Mouse (Mus musculus) intestine, embryonic 15.5 days (tissue): Measurements from ENCODE around the gene Rab1a. TPM values are rescaled to one million over a fixed set of nuclear protein-coding genes. Genes with fewer than 3 reads are reported as not detected.
A peak's percentile ranks its signal among the peaks of the same experiment; 100 is the strongest.

ENCODE experiments used
- ATAC-seq: fragments of 200-750 bp; cut with Nextera tagmentation; 2 replicates; pipeline ENCODE4 v1.8.0; 2017; ENCODE audit warnings: moderate TSS enrichment, moderate library complexity
- H3K27ac ChIP-seq: fragments of 300-500 bp; sonication (generic); 2 replicates; pipeline ENCODE4 v1.5.1; 2015; ENCODE audit warnings: mild to moderate bottlenecking, inconsistent platforms
- H3K27me3 ChIP-seq: fragments of 300-500 bp; sonication (generic); replicated peaks from 2 replicates; pipeline ENCODE4 v1.6.1; 2015; ENCODE audit warnings: inconsistent platforms
- H3K36me3 ChIP-seq: fragments of 300-500 bp; sonication (generic); 2 replicates; pipeline ENCODE4 v1.6.1; 2015; ENCODE audit warnings: inconsistent platforms
- H3K4me1 ChIP-seq: fragments of 300-500 bp; sonication (generic); replicated peaks from 2 replicates; pipeline ENCODE4 v1.6.1; 2015; ENCODE audit warnings: inconsistent platforms
- H3K4me2 ChIP-seq: fragments of 300-500 bp; sonication (generic); replicated peaks from 2 replicates; pipeline ENCODE4 v1.6.1; 2015; ENCODE audit warnings: mild to moderate bottlenecking, inconsistent platforms
- H3K4me3 ChIP-seq: fragments of 300-500 bp; sonication (generic); replicated peaks from 2 replicates; pipeline ENCODE4 v1.5.1; 2015; ENCODE audit warnings: inconsistent platforms
- H3K9ac ChIP-seq: fragments of 300-500 bp; sonication (generic); 2 replicates; pipeline ENCODE4 v1.6.1; 2015; ENCODE audit warnings: inconsistent platforms
- H3K9me3 ChIP-seq: fragments of 300-500 bp; sonication (generic); 2 replicates; pipeline ENCODE4 v1.6.1; 2016; ENCODE audit warnings: inconsistent platforms
- WGBS: fragments of 180-500 bp; shearing (Covaris S2); methylation state at CpG from one replicate; pipeline ENCODE4 v1.1.7; 2015; 5-methylcytosine and 5-hydroxymethylcytosine counted together
- polyA plus RNA-seq: library from polyadenylated mRNA; unstranded; fragments of >200 nt; fragmentation: Nextera tagmentation; extraction: Ambion mirVana; gene quantifications from 2 replicates; pipeline ENCODE4 v1.2.1, GENCODE M21; 2015

The Rab1a gene
- polyA plus RNA-seq, 1 experiment from 2014 or later, result 363 TPM

DNA sequence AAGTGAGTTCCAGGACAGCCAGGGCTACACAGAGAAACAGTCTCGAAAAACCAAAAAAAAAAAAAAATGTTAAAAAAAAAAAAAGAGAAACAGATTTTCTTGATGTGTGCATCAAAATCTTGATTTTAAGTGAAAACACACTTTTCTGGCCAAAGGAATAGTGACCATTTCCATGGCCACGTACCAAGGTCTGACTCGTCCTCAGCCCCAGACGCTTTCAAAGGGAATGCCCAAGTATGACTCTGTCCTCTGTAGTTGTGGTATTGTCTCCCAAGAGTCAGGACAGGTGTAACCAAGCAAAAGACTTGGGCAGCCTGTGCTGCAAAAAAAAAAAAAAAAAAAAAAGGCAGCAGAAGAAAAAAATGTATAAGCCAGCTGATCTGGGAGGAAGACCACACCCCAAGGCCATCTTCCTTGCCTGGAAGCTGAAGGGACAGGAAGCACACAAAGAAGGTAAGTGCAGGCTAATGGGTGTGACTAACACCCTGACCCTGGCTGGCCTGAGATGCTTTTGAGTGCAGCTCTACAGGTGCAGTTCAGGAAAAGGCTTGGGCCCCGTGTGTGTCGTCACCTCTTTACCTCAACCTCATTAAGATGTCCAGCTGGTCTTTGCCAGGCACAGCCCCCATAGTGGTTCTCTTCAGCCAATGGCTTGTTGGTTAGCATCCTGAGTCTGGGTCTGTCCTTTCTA, 41.3 kb downstream of the Rab1a start:
- no peaks in the 10 kb centered on the region for H3K9me3 ChIP-seq
- no peak overlapping the region for H3K4me2 ChIP-seq
- no peak for ATAC-seq
- no peak overlapping the region for H3K4me3 ChIP-seq
- H3K27ac ChIP-seq, result no peak overlapping the region
- no peak overlapping the region for H3K9ac ChIP-seq
- peaks cover 20% of the 10 kb centered on the region for H3K36me3 ChIP-seq
- WGBS, result 85% methylated on average over 6 of the region's 6 CpGs
- H3K4me1 ChIP-seq, result peaks cover 11% of the 10 kb centered on the region
- H3K27me3 ChIP-seq, result no peaks in the 10 kb centered on the region

DNA sequence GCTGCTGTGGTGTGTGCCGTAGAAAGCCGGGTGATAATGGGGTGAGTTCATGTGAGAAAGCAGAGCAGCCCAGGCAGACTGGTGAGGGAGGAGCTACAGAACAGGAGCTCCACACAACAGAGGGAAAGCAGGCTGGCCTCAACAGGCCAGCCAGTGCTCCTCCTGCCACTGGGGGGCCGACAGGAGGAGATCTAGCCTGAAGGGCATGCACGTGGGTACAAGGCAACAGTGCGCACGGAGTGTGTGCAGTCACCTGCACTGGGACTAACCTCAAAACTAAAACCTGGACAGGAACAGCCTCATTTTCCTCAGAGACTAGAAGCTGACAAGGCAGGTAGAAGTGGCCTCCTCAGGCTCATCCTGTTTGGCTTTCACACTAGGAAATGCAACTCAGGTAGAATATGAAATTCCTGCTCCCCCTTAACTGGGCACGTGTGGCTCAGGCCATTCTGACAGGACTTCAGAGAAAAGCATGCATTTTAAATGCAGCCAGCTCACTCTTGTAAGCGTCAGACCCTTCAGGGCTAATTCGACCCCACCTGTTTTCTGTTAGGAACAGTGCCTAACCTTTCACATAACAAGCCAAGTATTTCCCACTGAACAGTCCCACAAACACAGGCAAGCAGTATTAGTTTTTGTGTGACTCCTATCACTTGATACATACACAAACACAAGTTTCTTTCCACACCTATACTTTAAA, 42.1 kb downstream of the Rab1a start:
- H3K9ac ChIP-seq, result peak overlapping the region; percentile 8; the same call in 1 of the 2 replicates
- peaks cover 19% of the 10 kb centered on the region for H3K36me3 ChIP-seq
- H3K4me2 ChIP-seq, result no peak overlapping the region
- peaks cover 19% of the 10 kb centered on the region for H3K4me1 ChIP-seq
- WGBS, result 48% methylated on average over 9 of the region's 9 CpGs
- H3K9me3 ChIP-seq, result no peaks in the 10 kb centered on the region
- no peak overlapping the region for H3K4me3 ChIP-seq
- H3K27me3 ChIP-seq, result no peaks in the 10 kb centered on the region
- peak; percentile 53; the same call in 1 of the 2 replicates for ATAC-seq
- H3K27ac ChIP-seq, result no peak overlapping the region

DNA sequence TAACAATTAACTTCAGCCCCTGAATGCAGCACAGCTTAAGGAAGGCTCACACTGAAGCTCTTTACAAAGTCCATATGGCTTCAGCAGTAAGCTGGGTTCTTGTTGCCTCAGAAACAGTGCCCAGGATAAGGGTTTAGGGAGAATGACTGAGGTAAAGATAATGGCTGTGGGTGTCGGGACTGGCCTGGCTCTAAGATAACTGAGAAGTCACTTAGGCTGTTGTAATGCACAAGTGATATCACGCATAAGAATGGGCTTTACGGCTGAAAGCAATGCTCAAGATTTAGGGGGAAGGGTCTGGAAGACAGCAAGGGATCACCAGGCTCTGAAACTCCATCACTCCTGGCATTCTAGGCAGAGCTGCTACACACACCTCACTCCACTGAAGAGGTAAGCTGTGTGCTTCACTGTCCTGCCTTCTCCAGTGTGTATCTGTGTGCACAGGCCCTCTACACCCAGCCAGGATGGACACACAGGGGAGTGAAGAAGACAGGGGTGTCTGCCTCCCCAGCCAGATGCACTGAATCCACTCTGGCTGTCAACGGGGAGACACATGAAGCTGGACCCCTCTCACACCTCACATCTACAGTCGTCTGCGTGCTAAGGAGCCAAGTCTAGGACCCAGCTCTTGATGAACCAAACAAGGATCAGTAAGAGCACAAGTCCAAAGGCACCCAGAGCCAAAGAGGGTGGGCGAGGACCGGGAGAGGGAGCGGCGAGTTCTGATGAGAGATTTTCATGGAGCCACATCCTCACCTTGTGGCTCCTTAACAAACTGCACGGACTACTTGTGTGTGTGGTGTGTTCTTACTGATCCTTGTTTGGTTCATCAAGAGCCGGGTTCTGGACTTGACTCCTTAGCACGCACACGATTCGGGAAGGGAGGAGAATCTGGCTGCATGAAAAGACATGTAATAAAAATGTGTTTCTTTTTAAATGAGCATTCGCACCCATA, 43.4 kb downstream of the Rab1a start:
- WGBS, result 85% methylated on average over 16 of the region's 16 CpGs
- no peak overlapping the region for H3K9ac ChIP-seq
- no peak overlapping the region for H3K27ac ChIP-seq
- H3K36me3 ChIP-seq, result peaks cover 13% of the 10 kb centered on the region
- peaks cover 19% of the 10 kb centered on the region for H3K4me1 ChIP-seq
- ATAC-seq, result no peak
- no peaks in the 10 kb centered on the region for H3K9me3 ChIP-seq
- no peaks in the 10 kb centered on the region for H3K27me3 ChIP-seq
- H3K4me3 ChIP-seq, result no peak overlapping the region
- H3K4me2 ChIP-seq, result no peak overlapping the region

DNA sequence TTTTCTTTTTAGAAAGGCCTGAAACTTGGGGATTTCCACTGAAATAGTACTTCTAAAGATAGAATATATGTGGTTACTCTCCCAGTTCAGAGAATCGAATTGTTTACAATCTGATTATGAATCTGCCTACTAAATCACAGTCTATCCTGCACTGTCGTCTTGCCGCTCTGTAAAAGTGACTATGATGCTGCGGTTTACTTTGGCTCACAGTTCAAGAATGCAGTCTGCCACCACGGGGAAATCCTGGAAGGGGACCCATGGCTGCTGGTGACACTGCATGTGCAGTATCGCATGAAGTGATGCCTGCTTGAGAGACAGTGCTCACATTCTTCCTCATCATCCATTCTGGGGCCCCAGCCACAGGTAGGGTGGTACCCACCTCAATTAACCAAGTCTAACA, 44.1 kb downstream of the Rab1a start:
- ATAC-seq, result no peak
- 83% methylated on average over 6 of the region's 6 CpGs for WGBS
- Histone ChIP-seq H3K27ac (no peak overlapping the region), H3K36me3 (peaks cover 7% of the 10 kb centered on the region; the same call in 1 of the 2 replicates), H3K27me3 (no peaks in the 10 kb centered on the region), H3K9ac (no peak overlapping the region), H3K4me3 (no peak overlapping the region), H3K4me1 (peaks cover 20% of the 10 kb centered on the region), H3K9me3 (no peaks in the 10 kb centered on the region), H3K4me2 (no peak overlapping the region)

DNA sequence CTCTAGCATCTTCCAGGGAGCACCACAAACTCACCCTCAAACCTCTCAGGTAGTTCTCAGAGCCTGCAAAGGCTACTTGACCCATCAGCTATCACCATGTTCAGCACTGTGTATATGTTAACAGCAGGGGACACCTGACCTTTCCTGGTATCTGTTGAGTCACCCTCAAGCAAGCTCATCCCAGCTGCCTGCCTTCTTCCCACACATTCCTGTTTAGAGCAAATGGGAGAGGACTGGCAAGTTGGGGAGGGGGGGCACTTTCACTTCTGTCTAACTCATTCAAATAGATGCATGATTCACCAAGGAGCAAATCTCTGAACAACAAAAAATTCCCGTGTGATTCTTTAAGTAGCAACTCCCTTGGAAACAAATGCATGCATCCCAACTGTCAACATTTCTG, 45.4 kb downstream of the Rab1a start:
- peaks cover under 1% of the 10 kb centered on the region; the same call in 1 of the 2 replicates for H3K36me3 ChIP-seq
- H3K4me1 ChIP-seq, result peaks cover 23% of the 10 kb centered on the region
- no peak overlapping the region for H3K4me2 ChIP-seq
- ATAC-seq, result no peak
- no peaks in the 10 kb centered on the region for H3K27me3 ChIP-seq
- H3K9me3 ChIP-seq, result no peaks in the 10 kb centered on the region
- H3K4me3 ChIP-seq, result no peak overlapping the region
- WGBS, result 72% methylated on average over 1 of the region's 1 CpGs
- H3K9ac ChIP-seq, result no peak overlapping the region
- no peak overlapping the region for H3K27ac ChIP-seq

DNA sequence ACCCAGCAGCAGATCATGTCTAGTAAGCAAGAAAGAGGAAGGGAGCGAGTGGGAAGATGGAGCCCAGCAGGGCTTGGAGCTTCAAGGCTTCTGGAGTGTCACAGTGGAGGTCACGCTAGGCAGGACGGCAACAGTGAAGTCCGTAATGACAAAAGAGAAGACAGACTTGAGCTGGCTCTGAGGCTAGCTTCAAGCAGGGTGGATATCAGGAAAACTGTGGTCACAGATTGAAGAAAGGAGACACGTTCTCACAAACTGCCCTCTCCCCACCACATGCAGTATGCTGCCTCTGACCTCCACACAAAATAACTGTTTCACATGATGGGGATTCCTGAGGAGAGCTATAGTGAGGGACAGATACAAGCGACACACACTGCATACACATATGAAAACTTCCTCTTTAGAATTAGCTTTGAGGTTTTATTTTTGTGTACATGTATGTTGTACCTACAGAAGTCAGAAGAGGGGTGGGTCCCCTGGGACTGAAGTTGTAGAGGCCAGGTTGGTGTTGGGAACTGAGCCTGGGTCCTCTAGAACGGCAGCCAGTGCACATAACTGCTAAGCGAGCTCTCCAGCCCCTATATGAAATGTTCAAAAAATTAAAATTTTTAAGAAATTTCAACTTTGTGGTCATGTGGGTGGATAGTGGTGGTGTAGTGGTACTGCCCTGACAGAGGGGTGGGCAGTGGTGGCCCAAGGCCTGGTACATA, 46.1 kb downstream of the Rab1a start:
- Histone ChIP-seq H3K27me3 (no peaks in the 10 kb centered on the region), H3K4me2 (no peak overlapping the region; the same call in 1 of the 2 replicates), H3K4me1 (peaks cover 23% of the 10 kb centered on the region), H3K9me3 (no peaks in the 10 kb centered on the region), H3K27ac (no peak overlapping the region), H3K36me3 (no peaks in the 10 kb centered on the region), H3K9ac (no peak overlapping the region), H3K4me3 (no peak overlapping the region)
- ATAC-seq, result no peak
- WGBS, result 83% methylated on average over 8 of the region's 8 CpGs

DNA sequence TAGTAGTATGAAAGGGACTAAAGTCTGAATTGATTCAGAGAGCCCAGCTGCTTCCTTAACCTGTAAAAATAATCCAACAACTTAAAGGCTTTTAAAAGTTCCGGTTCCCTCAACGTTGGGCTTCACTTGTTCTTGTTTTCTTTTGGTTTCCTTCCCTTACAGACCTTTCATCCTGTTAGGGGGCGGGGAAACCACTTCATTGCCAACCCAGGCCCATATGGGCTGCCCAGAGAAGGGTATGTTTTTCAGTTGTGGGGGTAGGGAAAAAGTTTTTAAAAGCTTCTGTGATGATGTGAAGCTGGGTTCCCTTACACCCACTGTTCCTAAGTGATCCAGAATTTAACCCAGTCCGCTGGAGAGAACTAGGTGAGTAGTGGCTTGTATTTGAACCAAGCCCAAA, 47.0 kb downstream of the Rab1a start:
- Histone ChIP-seq H3K36me3 (no peaks in the 10 kb centered on the region), H3K4me1 (peaks cover 21% of the 10 kb centered on the region), H3K27me3 (no peaks in the 10 kb centered on the region), H3K9ac (0 out of 2 replicates have a peak overlapping the region, but pooled peaks have one; percentile 17), H3K9me3 (no peaks in the 10 kb centered on the region), H3K27ac (peak overlapping the region; percentile 85; the same call in 1 of the 2 replicates), H3K4me2 (peak overlapping the region; percentile 85), H3K4me3 (peak overlapping the region; percentile 94)
- 14% methylated on average over 4 of the region's 4 CpGs for WGBS
- ATAC-seq, result no peak

DNA sequence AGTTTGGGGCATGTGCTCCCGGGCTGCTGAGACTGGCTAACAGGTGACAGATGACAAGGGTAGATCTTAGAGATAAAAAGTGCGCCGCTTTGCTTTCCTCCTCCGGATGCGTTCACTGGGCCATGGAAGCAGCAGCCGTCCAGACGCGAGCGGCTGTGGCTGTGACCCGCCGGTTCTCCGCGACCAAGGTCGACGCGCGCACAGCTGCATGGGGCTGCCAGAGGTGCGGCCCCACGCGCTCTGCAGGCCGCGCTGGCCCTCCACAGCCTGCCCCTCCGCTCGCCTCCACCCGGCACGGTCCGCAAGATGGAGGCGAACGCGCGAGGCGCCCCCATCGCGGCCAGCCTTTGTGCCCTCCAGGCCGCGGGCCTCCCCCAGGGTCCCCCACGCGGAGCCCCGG, 47.6 kb downstream of the Rab1a start:
- Histone ChIP-seq H3K4me3 (peak overlapping the region; percentile 94), H3K9me3 (no peaks in the 10 kb centered on the region), H3K4me2 (peak overlapping the region; percentile 85), H3K36me3 (no peaks in the 10 kb centered on the region), H3K27me3 (no peaks in the 10 kb centered on the region), H3K9ac (peak overlapping the region; percentile 97), H3K4me1 (peaks cover 20% of the 10 kb centered on the region), H3K27ac (peak overlapping the region; percentile 85)
- ATAC-seq, result peak; percentile 81
- WGBS, result 0% methylated on average over 39 of the region's 39 CpGs

DNA sequence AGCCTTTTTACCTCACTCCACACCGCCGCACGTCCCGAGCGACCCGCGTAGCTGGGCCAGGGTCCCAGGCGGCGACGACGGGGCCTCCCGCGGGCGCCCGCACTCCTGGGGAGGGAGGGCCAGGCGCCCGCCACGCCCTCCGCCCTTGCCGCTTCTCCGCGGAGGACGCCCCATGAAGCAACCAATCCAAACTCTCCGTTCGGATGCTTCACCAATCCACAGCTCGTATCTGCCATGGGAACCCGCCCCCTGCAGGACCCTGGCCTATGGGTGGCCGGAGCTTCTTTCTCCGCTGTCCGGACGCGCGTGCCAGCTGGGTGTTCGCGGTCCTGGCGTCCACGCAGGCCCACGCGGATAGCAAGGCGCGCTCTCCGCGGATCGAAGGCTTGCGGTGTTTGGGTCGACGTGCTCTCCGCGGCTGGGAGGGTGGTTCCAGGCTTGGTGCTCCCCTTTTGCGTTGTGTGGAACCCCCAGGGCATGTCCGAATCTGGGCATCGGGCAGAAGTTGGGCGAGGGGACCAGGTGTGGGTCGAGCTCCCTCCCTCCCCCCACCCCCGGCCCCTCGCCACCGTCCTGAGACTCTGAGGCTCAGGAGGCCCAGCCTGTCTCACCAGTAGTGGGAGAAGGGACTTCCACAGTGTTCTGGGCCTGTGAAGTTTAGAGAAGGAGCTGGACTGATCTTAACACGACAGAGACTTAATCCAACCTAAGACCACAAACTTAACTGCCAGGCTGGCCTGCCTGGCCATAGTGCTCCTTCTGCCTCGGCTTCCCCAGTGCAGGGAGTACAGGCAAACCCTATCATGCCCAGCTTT, 48.3 kb downstream of the Rab1a start, which contains the start of gene Cep68:
TSS of gene Cep68 (minus strand) at position 134 of the 815 bp plus-strand sequence.
- Histone ChIP-seq H3K27me3 (no peaks in the 10 kb centered on the region), H3K4me3 (peak within 1 kb of the TSS; percentile 94), H3K27ac (peak within 1 kb of the TSS; percentile 85), H3K9me3 (no peaks in the 10 kb centered on the region), H3K4me2 (peak within 1 kb of the TSS; percentile 85), H3K36me3 (no peaks in the 10 kb centered on the region), H3K9ac (peak within 1 kb of the TSS; percentile 97), H3K4me1 (peaks cover 20% of the 10 kb centered on the region)
- under 1% methylated on average over 59 of the region's 59 CpGs for WGBS
- ATAC-seq, result peak; percentile 99

DNA sequence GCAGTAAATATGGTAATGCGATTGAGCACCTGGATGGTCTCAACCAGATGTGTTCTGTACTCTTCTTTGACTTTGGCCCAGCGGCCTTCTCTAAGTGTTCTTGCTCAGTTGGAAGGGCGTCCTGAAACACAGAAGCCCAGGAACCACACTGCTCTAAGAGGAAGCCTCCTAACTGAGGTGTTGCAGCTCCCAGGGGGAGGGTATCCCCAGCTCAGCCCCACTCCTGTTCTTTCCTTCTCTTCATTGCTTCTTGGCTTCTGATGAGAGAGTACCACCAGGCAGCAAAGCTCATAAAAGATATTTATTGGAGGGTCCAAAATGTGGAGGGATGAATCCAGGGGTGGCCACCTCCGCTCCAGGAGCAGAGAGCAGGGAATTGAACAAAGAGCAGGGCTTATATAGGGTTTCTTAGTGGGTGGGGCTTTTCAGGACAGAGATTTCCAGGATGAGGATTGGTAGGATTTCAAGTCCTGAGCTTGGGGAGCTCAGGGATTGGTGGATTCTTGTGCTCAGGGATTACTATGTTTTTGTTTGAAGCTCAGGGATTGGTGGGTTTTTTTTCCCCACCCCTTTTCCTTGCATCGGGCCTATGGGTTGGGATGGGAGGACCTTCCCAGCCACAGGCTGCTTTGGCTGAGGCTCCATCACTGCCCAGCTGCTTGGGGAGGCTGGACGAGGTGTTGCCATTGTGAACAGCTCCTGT, 49.4 kb downstream of the Rab1a start:
- Histone ChIP-seq H3K4me2 (no peak overlapping the region), H3K27me3 (no peaks in the 10 kb centered on the region), H3K27ac (no peak overlapping the region), H3K9me3 (no peaks in the 10 kb centered on the region), H3K4me1 (peaks cover 20% of the 10 kb centered on the region), H3K36me3 (no peaks in the 10 kb centered on the region), H3K4me3 (no peak overlapping the region), H3K9ac (no peak overlapping the region)
- 89% methylated on average over 6 of the region's 6 CpGs for WGBS
- no peak for ATAC-seq
